Mouse (Mus musculus) brain, embryonic 14.5 days (tissue): ENCODE data around the gene Usp54. TPM values are rescaled to one million over a fixed set of nuclear protein-coding genes. Genes with fewer than 3 reads are reported as not detected.

Experiments
- DNase-seq: peaks from one replicate; pipeline ENCODE4 v3.0.0-alpha.2; 2011; ENCODE audit warnings: low read depth
- CTCF ChIP-seq: fragments of 200-500 bp; IDR thresholded peaks from 2 replicates; pipeline ENCODE4 v1.5.1; 2012; ENCODE audit warnings: inconsistent platforms, mild to moderate bottlenecking, moderate library complexity, borderline replicate concordance; ENCODE audit not compliant: insufficient read depth, insufficient read length; ENCODE audit errors: extremely low read depth
- POLR2A ChIP-seq: fragments of 200-500 bp; IDR thresholded peaks from 2 replicates; pipeline ENCODE4 v1.6.1; 2012; ENCODE audit warnings: mild to moderate bottlenecking, inconsistent platforms, borderline replicate concordance; ENCODE audit not compliant: poor library complexity, insufficient read depth, insufficient read length, severe bottlenecking; ENCODE audit errors: extremely low read depth
- polyA plus RNA-seq: library from polyadenylated mRNA; depleted of rRNA; stranded (reverse); fragments of >200 nt; gene quantifications from 2 replicates; pipeline ENCODE4 v1.2.3, GENCODE M21; 2012

Gene Usp54
- polyA plus RNA-seq, 1 experiment, result 30.3 TPM

DNA sequence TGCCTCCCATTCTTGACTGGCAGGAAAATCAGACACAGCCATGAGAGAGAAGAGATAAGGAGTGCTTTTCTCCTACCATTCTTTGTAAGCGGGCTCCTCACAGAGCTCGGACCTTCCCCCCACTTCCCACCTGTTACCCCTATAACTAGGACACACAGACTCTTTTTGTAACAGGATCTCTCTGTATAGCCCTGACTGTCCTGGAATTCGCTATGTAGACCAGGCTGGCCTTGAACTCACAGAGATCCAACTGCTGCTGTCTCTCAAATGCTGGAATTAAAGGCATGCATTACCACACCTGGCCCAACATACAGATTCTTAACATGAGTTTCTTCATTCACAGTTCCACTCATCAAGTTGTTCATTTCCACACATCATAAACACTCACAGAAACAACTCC lies 21.9 kb upstream of the Usp54 start:
- DNase-seq, result no peak
- no peak for TF ChIP-seq CTCF
- no peak for TF ChIP-seq POLR2A

- no peak for TF ChIP-seq CTCF
- TF ChIP-seq POLR2A, result no peak
- peak; percentile 47 for DNase-seq
These were observed 20.9 kb upstream of the Usp54 start for GRCm38 (mm10) chr14:20661661-20662331.

DNA sequence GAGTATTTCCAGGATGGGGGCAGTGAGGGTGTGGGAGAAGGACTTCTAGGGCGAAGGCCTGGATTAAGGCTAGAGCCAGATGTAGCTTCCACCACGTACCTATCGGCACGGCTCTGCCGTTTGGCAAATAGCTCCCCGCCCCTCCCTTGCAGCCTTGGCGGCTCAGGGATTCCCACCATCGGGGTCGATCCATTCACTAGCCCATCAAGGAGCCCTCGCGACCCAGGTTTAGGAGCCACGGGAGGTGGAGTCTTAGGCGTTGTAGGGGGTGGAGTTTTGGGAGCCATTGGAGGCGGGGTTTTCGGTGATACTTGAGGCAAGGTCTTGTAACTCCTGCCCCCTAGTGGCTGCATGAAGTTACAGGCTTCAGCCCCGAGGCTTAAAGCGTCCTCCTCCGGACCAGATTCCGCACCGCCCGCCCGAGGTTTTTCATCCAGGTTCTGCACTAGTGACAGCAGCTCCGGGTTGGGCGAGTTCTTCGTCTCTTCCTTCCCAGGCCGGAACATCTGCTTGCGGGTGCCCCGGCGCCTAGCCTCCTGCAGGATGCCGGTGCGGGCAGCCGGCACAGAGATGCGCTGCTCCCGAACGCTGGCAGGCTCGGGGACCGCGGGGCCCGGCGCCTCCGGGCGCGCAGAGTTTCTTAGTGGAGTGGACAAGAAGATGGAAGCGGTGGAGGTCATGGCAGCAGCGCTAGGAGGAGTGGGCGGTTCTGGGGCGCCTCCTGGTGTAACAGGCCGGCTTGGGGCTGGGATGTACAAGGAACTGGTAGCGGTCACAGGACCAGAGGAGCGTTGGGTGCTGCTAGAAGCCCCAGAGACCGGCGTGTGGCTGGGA lies 20.2 kb upstream of the Usp54 start:
- TF ChIP-seq CTCF, result peak; percentile 93
- no peak for TF ChIP-seq POLR2A
- peak; percentile 98 for DNase-seq

DNA sequence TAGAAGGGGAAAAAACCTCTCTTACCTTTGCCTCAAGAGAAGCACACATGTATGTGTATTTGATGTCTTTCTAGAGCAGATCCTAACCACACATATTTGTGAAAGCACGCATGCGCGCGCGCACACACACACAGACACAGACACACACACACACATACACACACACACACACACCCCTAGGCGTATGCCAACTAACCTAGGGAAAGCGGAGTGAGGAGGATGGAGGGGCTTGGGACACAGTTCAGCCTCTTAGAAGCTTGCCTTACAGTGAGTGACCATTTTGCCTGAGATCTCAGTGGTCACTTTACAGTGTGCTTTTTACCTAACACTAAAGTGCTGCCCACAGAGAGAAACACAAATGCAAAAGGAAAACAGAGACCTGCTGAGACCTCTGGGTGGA lies 18.8 kb upstream of the Usp54 start:
- DNase-seq, result no peak
- TF ChIP-seq POLR2A, result no peak
- no peak for TF ChIP-seq CTCF

DNA sequence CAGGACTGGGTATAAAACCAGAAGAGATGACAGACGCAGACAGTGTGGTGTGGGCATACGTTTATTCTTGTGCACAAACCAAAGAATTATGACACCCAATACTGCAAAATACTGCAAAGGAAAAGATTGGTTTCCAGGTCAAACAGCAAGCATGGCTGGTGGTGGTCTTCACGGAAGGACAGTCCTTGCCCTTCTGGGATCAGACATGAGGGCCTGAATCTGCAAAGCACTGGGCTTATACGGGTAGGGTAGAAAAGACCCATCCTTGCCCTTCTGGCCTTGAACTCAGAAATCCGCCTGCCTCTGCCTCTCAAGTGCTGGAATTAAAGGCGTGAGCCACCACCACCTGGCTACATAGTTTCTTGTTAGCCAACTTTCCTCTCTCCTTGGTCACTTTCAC lies 18.0 kb upstream of the Usp54 start:
- DNase-seq, result no peak
- TF ChIP-seq POLR2A (no peak), CTCF (no peak)

DNA sequence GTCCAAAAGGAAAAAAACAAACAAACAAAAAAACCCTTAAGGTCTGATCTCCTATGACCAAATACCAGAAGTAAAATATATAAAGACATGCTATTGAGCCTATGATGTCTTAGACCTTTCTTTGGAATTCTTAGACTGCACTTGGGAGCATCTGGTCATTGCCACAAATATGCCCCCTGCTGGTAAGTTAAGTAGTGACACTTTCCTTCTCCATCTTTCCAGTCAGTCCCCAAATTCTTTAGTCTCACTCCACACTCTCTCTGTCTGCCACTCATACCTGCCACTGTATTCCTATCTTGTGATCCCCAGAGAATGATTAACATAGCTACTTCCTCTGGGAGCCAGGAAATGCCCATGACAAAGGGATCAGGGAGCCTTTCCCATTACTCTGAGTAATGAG lies 17.5 kb upstream of the Usp54 start:
- DNase-seq, result peak; percentile 67
- TF ChIP-seq POLR2A, result no peak
- TF ChIP-seq CTCF, result peak; percentile 66; the same call in 1 of the 2 replicates

GRCm38 (mm10) chr14:20656361-20656760 lies 15.5 kb upstream of the Usp54 start, which contains the start of gene Myoz1:
Gene Myoz1, minus strand, starts transcription at chr14:20656540.
- no peak for DNase-seq
- TF ChIP-seq POLR2A (no peak), CTCF (no peak)

GRCm38 (mm10) chr14:20655731-20656130 lies 14.9 kb upstream of the Usp54 start:
- TF ChIP-seq CTCF (no peak), POLR2A (no peak)
- DNase-seq, result no peak

DNA sequence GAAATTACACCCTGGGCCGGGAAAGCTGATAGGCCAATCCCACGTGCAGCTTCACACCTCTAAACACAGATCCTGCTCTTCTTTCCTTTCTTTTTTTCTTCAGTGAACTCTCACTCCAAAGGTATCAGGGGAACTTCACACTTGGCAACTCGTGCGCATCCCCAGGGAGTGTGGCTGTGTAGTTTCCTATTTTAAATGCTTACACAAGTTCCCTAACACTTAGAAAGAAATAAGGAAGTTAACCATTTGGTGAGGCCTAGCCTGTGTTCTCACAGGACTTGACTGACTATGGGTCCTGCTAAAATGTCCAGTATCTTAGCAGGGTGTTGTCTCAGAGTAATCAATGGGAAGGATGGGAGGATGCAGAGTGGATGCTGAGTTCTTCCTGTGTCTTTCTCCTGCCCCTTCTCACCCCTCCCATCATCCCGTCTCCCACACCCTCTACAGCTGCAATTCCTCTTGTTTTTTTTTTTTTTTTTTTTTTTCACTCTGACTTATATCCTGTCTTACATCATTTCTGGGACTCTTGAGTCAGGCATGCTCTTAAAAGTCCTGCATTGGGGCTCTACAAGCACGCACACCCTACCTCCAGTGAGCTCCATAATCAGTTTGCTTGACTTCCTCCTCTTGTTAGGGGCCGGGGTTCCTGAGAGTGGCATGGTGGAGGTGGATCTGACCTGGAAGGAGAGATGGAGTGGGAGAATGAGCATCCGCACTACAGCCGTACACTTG lies 14.0 kb upstream of the Usp54 start:
- DNase-seq, result no peak
- TF ChIP-seq CTCF (no peak), POLR2A (no peak)

GRCm38 (mm10) chr14:20651722-20652256 lies 10.9 kb upstream of the Usp54 start:
- TF ChIP-seq POLR2A (no peak), CTCF (no peak)
- no peak for DNase-seq

- TF ChIP-seq CTCF, result no peak
- TF ChIP-seq POLR2A, result no peak
- no peak for DNase-seq
These were observed 10.1 kb upstream of the Usp54 start for GRCm38 (mm10) chr14:20651000-20651399.
